Mouse (Mus musculus): Measurements from ENCODE around the gene Wdr24. TPM values are rescaled to one million over a fixed set of nuclear protein-coding genes. Genes with fewer than 3 reads are reported as not detected.

Wdr24 gene
- polyA plus RNA-seq, 1 experiment from 2014 or later = 18.7 TPM

GRCm38 (mm10) chr17:25834595-25835222, 11.3 kb downstream of the Wdr24 start:
- peak overlapping the region; percentile 92 for H3K9ac ChIP-seq
- WGBS (ENCODE audit: insufficient replicate concordance) = 89% methylated on average over 12 of the region's 12 CpGs
- H3K9me3 ChIP-seq (replicated peaks) = no peaks in the 10 kb centered on the region
- H3K36me3 ChIP-seq = peaks cover 65% of the 10 kb centered on the region
- H3K4me1 ChIP-seq = peaks cover 84% of the 10 kb centered on the region
- ATAC-seq = no peak
- H3K27ac ChIP-seq = peak overlapping the region; percentile 93
- peak overlapping the region; percentile 84 for H3K4me2 ChIP-seq
- H3K27me3 ChIP-seq (replicated peaks) = no peaks in the 10 kb centered on the region
- peak overlapping the region; percentile 84 for H3K4me3 ChIP-seq

- Histone ChIP-seq H3K4me3 (peak overlapping the region; percentile 84; the same call in 1 of the 2 replicates), H3K27ac (no peak overlapping the region), H3K27me3 (replicated peaks) (no peaks in the 10 kb centered on the region), H3K9me3 (replicated peaks) (no peaks in the 10 kb centered on the region), H3K9ac (peak overlapping the region; percentile 92; the same call in 1 of the 2 replicates), H3K36me3 (peaks cover 65% of the 10 kb centered on the region), H3K4me1 (peaks cover 84% of the 10 kb centered on the region), H3K4me2 (peak overlapping the region; percentile 84)
- 88% methylated on average over 7 of the region's 7 CpGs for WGBS (ENCODE audit: insufficient replicate concordance)
- no peak for ATAC-seq
Measured at GRCm38 (mm10) chr17:25835301-25835700, 11.9 kb downstream of the Wdr24 start.

DNA sequence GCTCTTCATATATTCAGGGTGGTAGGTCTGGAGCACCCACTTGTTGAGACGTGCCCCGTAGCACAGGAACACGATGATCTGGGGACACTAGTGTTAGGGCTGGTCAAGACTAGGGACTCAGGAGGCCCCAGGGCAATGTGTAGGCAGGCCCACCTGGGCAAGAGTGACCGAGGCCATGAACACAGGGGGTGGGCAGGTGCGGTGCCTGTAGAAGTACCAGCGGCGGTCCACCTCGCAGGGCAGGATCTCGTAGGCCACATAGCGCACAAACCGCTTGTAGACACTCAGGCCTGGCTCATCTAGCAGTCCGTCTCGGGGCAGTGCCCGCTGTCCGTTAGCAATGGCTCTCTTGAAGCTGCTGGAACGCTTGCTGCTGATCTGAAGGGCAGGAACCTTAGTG, 12.4 kb downstream of the Wdr24 start:
- Histone ChIP-seq H3K36me3 (peaks cover 65% of the 10 kb centered on the region), H3K4me1 (peaks cover 81% of the 10 kb centered on the region), H3K9ac (0 out of 2 replicates have a peak overlapping the region, but pooled peaks have one; percentile 56), H3K27ac (no peak overlapping the region), H3K9me3 (replicated peaks) (no peaks in the 10 kb centered on the region), H3K27me3 (replicated peaks) (no peaks in the 10 kb centered on the region), H3K4me3 (no peak overlapping the region), H3K4me2 (peak overlapping the region; percentile 71; the same call in 1 of the 2 replicates)
- ATAC-seq = no peak
- 89% methylated on average over 16 of the region's 16 CpGs for WGBS (ENCODE audit: insufficient replicate concordance)

GRCm38 (mm10) chr17:25836397-25837075, 13.1 kb downstream of the Wdr24 start:
- Histone ChIP-seq H3K36me3 (peaks cover 65% of the 10 kb centered on the region), H3K27ac (peak overlapping the region; percentile 12), H3K9ac (peak overlapping the region; percentile 56), H3K4me3 (peak overlapping the region; percentile 38), H3K27me3 (replicated peaks) (no peaks in the 10 kb centered on the region), H3K4me1 (peaks cover 74% of the 10 kb centered on the region), H3K4me2 (peak overlapping the region; percentile 71), H3K9me3 (replicated peaks) (no peaks in the 10 kb centered on the region)
- 25% methylated on average over 22 of the region's 23 CpGs for WGBS (ENCODE audit: insufficient replicate concordance)
- no peak for ATAC-seq

DNA sequence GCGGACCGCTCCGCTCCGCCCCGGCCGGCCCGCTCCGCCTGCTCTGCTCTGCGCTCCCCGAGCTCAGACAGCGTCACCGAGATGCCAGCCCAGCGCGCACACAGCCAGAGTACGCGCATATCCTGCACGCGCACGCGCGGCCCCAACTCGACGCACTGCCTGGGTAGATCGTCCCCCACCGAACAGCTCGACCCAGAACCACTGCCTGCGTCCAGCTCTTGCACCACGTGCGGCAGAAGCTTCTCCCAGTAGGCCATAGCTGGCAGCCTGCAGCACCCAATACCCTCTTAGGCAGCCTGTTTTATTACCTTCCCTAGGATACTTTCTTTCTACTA, 13.6 kb downstream of the Wdr24 start, which contains the start of gene Rhbdl1:
Rhbdl1 (minus strand) TSS at position 220 of the 335 bp plus-strand sequence.
- no peaks in the 10 kb centered on the region for H3K27me3 ChIP-seq (replicated peaks)
- H3K9me3 ChIP-seq (replicated peaks) = no peaks in the 10 kb centered on the region
- peaks cover 69% of the 10 kb centered on the region for H3K4me1 ChIP-seq
- H3K36me3 ChIP-seq = peaks cover 66% of the 10 kb centered on the region
- H3K4me3 ChIP-seq = peak within 1 kb of the TSS; percentile 38
- peak within 1 kb of the TSS; percentile 56 for H3K9ac ChIP-seq
- ATAC-seq = no peak
- H3K27ac ChIP-seq = peak within 1 kb of the TSS; percentile 12
- H3K4me2 ChIP-seq = peak within 1 kb of the TSS; percentile 71
- 1% methylated on average over 28 of the region's 29 CpGs for WGBS (ENCODE audit: insufficient replicate concordance)

DNA sequence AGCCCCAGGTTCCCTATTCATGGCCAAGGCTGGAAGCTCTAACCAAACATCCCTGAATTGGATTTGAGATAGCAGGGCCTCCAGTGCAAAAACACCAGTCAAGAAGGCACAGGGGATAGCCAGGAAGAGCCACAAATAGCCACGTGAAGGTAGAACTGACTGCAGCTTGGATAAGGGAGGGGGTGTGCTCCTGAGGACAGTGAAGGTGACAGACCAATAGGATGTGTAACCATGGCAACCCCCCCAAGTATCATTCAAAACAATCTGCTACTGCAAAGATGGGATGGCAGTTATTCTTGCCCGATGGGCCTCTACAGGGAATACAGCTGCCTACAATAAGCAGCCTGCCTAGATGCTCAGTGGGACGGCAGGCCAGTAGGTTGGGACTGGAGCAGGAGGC, 14.1 kb downstream of the Wdr24 start:
- Histone ChIP-seq H3K9ac (no peak overlapping the region), H3K4me1 (peaks cover 71% of the 10 kb centered on the region), H3K36me3 (peaks cover 71% of the 10 kb centered on the region), H3K4me3 (no peak overlapping the region), H3K27me3 (replicated peaks) (no peaks in the 10 kb centered on the region), H3K4me2 (peak overlapping the region; percentile 71), H3K9me3 (replicated peaks) (no peaks in the 10 kb centered on the region), H3K27ac (peak overlapping the region; percentile 12; the same call in 1 of the 2 replicates)
- WGBS (ENCODE audit: insufficient replicate concordance) = 49% methylated on average over 3 of the region's 3 CpGs
- ATAC-seq = no peak

DNA sequence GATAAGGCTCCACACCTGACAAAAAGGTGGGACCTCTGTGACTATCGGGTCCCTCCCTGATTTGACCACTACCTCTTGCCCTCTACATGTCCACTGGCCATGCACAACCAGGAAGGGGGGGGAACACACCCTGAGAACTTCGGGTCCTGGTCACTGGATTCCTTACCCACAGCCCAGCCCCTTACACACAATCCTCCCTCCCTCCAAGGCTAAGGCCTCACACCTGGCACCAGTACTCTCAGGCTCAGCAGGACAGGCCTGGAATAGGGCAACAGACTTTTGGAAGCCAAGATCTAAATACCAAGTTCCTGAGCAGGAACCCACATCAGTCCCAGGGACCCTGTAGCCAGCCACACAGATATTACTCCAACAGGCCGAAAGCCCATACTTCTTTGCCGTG, 15.5 kb downstream of the Wdr24 start:
- H3K36me3 ChIP-seq = peaks cover 77% of the 10 kb centered on the region
- H3K9ac ChIP-seq = no peak overlapping the region
- H3K27ac ChIP-seq = peak overlapping the region; percentile 48
- no peaks in the 10 kb centered on the region for H3K9me3 ChIP-seq (replicated peaks)
- H3K4me1 ChIP-seq = peaks cover 78% of the 10 kb centered on the region
- H3K4me2 ChIP-seq = no peak overlapping the region
- no peak for ATAC-seq
- no peak overlapping the region for H3K4me3 ChIP-seq
- 83% methylated on average over 4 of the region's 4 CpGs for WGBS (ENCODE audit: insufficient replicate concordance)
- no peaks in the 10 kb centered on the region for H3K27me3 ChIP-seq (replicated peaks)

GRCm38 (mm10) chr17:25839455-25840235, 16.2 kb downstream of the Wdr24 start:
- Histone ChIP-seq H3K4me1 (peaks cover 74% of the 10 kb centered on the region), H3K9me3 (replicated peaks) (no peaks in the 10 kb centered on the region), H3K36me3 (peaks cover 72% of the 10 kb centered on the region), H3K4me3 (no peak overlapping the region), H3K9ac (no peak overlapping the region; the same call in 1 of the 2 replicates), H3K27ac (peak overlapping the region; percentile 48), H3K27me3 (replicated peaks) (no peaks in the 10 kb centered on the region), H3K4me2 (no peak overlapping the region)
- no peak for ATAC-seq
- 79% methylated on average over 14 of the region's 14 CpGs for WGBS (ENCODE audit: insufficient replicate concordance)

- H3K27ac ChIP-seq = no peak overlapping the region
- no peaks in the 10 kb centered on the region for H3K27me3 ChIP-seq (replicated peaks)
- no peak for ATAC-seq
- H3K4me1 ChIP-seq = peaks cover 73% of the 10 kb centered on the region
- WGBS (ENCODE audit: insufficient replicate concordance) = 90% methylated on average over 6 of the region's 6 CpGs
- H3K9me3 ChIP-seq (replicated peaks) = no peaks in the 10 kb centered on the region
- H3K4me3 ChIP-seq = no peak overlapping the region
- no peak overlapping the region for H3K4me2 ChIP-seq
- no peak overlapping the region for H3K9ac ChIP-seq
- peaks cover 70% of the 10 kb centered on the region for H3K36me3 ChIP-seq
Measured at GRCm38 (mm10) chr17:25840519-25840918, 17.1 kb downstream of the Wdr24 start.

DNA sequence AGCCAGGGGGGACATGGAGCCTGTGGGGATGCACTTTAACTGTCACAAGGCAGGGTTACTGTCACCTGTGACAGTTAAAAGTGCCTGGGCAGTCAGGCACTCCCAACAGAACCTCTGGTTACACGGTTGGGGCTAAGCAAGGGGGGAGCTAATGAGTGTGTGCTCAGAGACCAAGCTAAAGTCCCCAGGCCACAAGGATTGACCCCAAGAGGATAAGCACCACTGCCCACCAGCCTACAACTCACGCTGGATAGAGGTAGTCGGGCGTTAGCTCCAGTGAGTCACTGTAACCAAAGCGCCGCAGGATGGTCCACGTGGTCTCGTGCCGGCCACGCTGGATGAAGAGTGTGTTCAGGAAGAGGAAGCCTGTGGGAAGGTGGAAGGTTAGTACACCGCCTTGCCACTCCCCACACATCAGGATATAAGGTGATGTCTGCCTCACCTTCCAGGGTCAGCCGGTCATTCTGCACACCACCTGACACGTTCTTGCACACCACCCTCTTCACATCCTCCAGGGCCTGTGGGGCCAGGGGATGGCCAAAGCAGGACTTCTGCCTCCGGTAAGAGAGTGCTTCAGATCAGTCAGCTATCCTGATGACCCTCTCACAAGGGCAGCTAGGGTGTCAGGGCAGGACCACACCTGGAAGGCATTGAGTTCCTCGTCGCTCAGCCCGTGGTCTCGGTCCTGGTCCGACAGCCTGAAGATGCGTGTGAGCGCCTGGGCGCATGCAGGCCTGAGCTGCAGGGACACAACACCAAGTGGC, 17.9 kb downstream of the Wdr24 start, which contains the start of gene Gm20683:
Gm20683 (minus strand) TSS at position 647 of the 764 bp plus-strand sequence.
- Histone ChIP-seq H3K9ac (no peak within 1 kb of the TSS), H3K9me3 (replicated peaks) (no peaks in the 10 kb centered on the region), H3K36me3 (peaks cover 72% of the 10 kb centered on the region), H3K4me1 (peaks cover 65% of the 10 kb centered on the region), H3K27me3 (replicated peaks) (no peaks in the 10 kb centered on the region), H3K27ac (no peak within 1 kb of the TSS), H3K4me2 (no peak within 1 kb of the TSS; the same call in 1 of the 2 replicates), H3K4me3 (no peak within 1 kb of the TSS)
- 90% methylated on average over 22 of the region's 22 CpGs for WGBS (ENCODE audit: insufficient replicate concordance)
- ATAC-seq = no peak

DNA sequence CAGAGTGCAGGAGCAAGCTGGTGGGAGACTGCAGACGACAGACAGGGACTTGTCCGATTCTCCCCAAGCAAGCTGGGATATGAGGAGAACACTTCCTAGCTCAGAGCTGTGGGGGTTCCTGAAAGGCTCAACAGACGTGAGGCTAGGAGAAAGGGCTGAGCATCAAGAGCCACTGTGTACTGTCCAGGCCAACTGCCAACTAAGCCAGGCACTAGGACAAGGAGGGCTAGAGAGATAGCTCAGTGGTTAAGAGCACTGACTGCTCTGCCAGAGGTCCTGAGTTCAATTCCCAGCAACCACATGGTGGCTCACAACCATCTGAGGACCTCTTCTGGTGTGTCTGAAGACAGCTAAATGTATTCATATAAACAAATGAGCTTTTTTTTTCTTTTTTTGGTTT, 19.1 kb downstream of the Wdr24 start:
- Histone ChIP-seq H3K4me3 (no peak overlapping the region), H3K27ac (no peak overlapping the region), H3K36me3 (peaks cover 82% of the 10 kb centered on the region), H3K27me3 (replicated peaks) (no peaks in the 10 kb centered on the region), H3K9ac (no peak overlapping the region), H3K9me3 (replicated peaks) (no peaks in the 10 kb centered on the region), H3K4me2 (no peak overlapping the region; the same call in 1 of the 2 replicates), H3K4me1 (peaks cover 53% of the 10 kb centered on the region)
- 84% methylated on average over 3 of the region's 3 CpGs for WGBS (ENCODE audit: insufficient replicate concordance)
- ATAC-seq = no peak

All from liver, embryonic 12.5 days (tissue).